31 mouse cellular contexts compared by ENCODE assay signal in the genomic region with DNA sequence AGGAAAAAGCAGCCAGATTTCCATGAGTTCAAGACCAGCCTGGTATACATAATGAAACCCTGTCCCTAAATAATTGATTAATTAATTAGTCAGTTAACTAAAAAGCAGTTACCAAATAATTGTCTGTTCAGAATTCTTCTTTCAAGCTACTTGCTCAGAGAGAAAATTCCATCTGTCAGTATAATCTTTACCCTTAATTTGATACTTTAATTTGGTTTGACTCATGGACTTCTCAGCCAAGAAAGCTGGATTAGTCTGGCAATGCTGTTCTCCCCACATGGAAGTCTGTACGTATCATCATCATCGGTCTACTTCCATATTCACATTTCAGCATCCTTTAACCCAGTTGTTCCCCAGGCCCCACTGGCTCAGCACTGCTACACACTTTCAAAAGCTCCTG.
"Had no signal": no experiment of that assay in that cellular context is flagged by ENCODE, and none has a peak within 500 bp of the region (broad histone marks: within the 10 kb centered on the region; RNA-seq: fewer than 3 reads in every experiment).

No protein-coding gene starts in this region.

- DNase-seq: left cerebral cortex, postnatal 4 days; liver; liver, embryonic 13.5 days; liver, postnatal 0 days; lung, adult 18-20 months; lung, adult 2 months; lung, embryonic 14.5 days; lung, postnatal 10 days; lung, postnatal 14 days; lung, postnatal 36 days; lung, postnatal 4 days; midbrain, embryonic 14.5 days had no signal

- H3K4me2 ChIP-seq: limb, embryonic 12.5 days; limb, embryonic 13.5 days; limb, embryonic 15.5 days; liver, embryonic 11.5 days; liver, embryonic 12.5 days; liver, embryonic 13.5 days; liver, embryonic 15.5 days; lung, embryonic 14.5 days; lung, embryonic 15.5 days; midbrain, embryonic 11.5 days; midbrain, embryonic 12.5 days; midbrain, embryonic 13.5 days; midbrain, embryonic 15.5 days had no signal

- H3K4me1 ChIP-seq: liver, embryonic 12.5 days; liver, embryonic 13.5 days; liver, embryonic 15.5 days; lung, embryonic 15.5 days; megakaryocyte, embryonic 14.5 days; midbrain, embryonic 15.5 days had no signal

- H3K36me3 ChIP-seq: limb, embryonic 10.5 days; limb, embryonic 12.5 days; limb, embryonic 13.5 days; limb, embryonic 15.5 days; liver, embryonic 12.5 days; liver, embryonic 13.5 days; liver, embryonic 15.5 days; lung, embryonic 15.5 days; midbrain, embryonic 10.5 days; midbrain, embryonic 12.5 days; midbrain, embryonic 13.5 days; midbrain, embryonic 15.5 days had no signal

- H3K4me3 ChIP-seq: limb, embryonic 10.5 days; limb, embryonic 12.5 days; limb, embryonic 13.5 days; limb, embryonic 15.5 days; liver, embryonic 12.5 days; liver, embryonic 13.5 days; liver, embryonic 15.5 days; lung, embryonic 15.5 days; megakaryocyte, embryonic 14.5 days; midbrain, embryonic 10.5 days; midbrain, embryonic 12.5 days; midbrain, embryonic 13.5 days; midbrain, embryonic 15.5 days; myocyte had no signal

- ATAC-seq: liver, embryonic 12.5 days; liver, postnatal 0 days; lung, postnatal 0 days; midbrain, embryonic 13.5 days; midbrain, embryonic 15.5 days; midbrain, embryonic 16.5 days had no signal

- H3K27me3 ChIP-seq: limb, embryonic 12.5 days; limb, embryonic 15.5 days; liver, embryonic 12.5 days; liver, embryonic 13.5 days; liver, embryonic 15.5 days; lung, embryonic 15.5 days; megakaryocyte, embryonic 14.5 days; midbrain, embryonic 12.5 days; midbrain, embryonic 13.5 days; midbrain, embryonic 15.5 days had no signal

- H3K9ac ChIP-seq: limb, embryonic 12.5 days; limb, embryonic 13.5 days; limb, embryonic 15.5 days; liver, embryonic 12.5 days; liver, embryonic 13.5 days; liver, embryonic 14.5 days; liver, embryonic 15.5 days; liver, postnatal 0 days; lung, embryonic 14.5 days; lung, embryonic 15.5 days; midbrain, embryonic 12.5 days; midbrain, embryonic 13.5 days; midbrain, embryonic 15.5 days had no signal

- H3K9me3 ChIP-seq: limb, embryonic 10.5 days; limb, embryonic 12.5 days; limb, embryonic 13.5 days; limb, embryonic 15.5 days; liver, embryonic 12.5 days; liver, embryonic 13.5 days; liver, embryonic 15.5 days; lung, embryonic 15.5 days; midbrain, embryonic 10.5 days; midbrain, embryonic 12.5 days; midbrain, embryonic 13.5 days; midbrain, embryonic 15.5 days had no signal

- H3K27ac ChIP-seq: limb, embryonic 10.5 days; limb, embryonic 12.5 days; limb, embryonic 13.5 days; limb, embryonic 15.5 days; liver, embryonic 12.5 days; liver, embryonic 13.5 days; liver, embryonic 14.5 days; liver, embryonic 15.5 days; lung, embryonic 15.5 days; macrophage; midbrain, embryonic 10.5 days; midbrain, embryonic 12.5 days; midbrain, embryonic 13.5 days; midbrain, embryonic 15.5 days had no signal
